Mouse (Mus musculus): ENCODE results near the gene Pnisr.

Gene Pnisr

GRCm38 (mm10) chr4:21847481-21848286, at the start of gene Pnisr:
Gene Pnisr (plus strand): TSS chr4:21847583.
- DNase-seq (ENCODE audit: low spot score in 2 of 2), result peak; percentile 97 to 98

- no peak for DNase-seq (ENCODE audit: low spot score in 2 of 2)
Observed at GRCm38 (mm10) chr4:21801013-21801412, 46.4 kb upstream of the Pnisr start.

- DNase-seq (ENCODE audit: low spot score in 2 of 2), result no peak
Observed at GRCm38 (mm10) chr4:21801620-21802019, 45.8 kb upstream of the Pnisr start.

- DNase-seq (ENCODE audit: low spot score in 2 of 2), result no peak
Observed at GRCm38 (mm10) chr4:21807204-21807603, 40.2 kb upstream of the Pnisr start.

GRCm38 (mm10) chr4:21810608-21811007, 36.8 kb upstream of the Pnisr start:
- DNase-seq (ENCODE audit: low spot score in 2 of 2), result no peak

GRCm38 (mm10) chr4:21812635-21813034, 34.7 kb upstream of the Pnisr start:
- no peak for DNase-seq (ENCODE audit: low spot score in 2 of 2)

GRCm38 (mm10) chr4:21814029-21814428, 33.4 kb upstream of the Pnisr start:
- DNase-seq (ENCODE audit: low spot score in 2 of 2), result peak; percentile 54 to 61

- no peak for DNase-seq (ENCODE audit: low spot score in 2 of 2)
Observed at GRCm38 (mm10) chr4:21826616-21827015, 20.8 kb upstream of the Pnisr start.

GRCm38 (mm10) chr4:21832844-21833243, 14.5 kb upstream of the Pnisr start:
- no peak for DNase-seq (ENCODE audit: low spot score in 2 of 2)

GRCm38 (mm10) chr4:21848287-21848630, 876 bp downstream of the Pnisr start:
- DNase-seq (ENCODE audit: low spot score in 2 of 2), result peak; percentile 92 to 94

GRCm38 (mm10) chr4:21857481-21857880, 10.1 kb downstream of the Pnisr start:
- DNase-seq (ENCODE audit: low spot score in 2 of 2), result no peak

- DNase-seq (ENCODE audit: low spot score in 2 of 2), result no peak
Observed at GRCm38 (mm10) chr4:21865226-21865625, 17.8 kb downstream of the Pnisr start.

- DNase-seq (ENCODE audit: low spot score in 2 of 2), result no peak
Observed at GRCm38 (mm10) chr4:21878776-21879175, 31.4 kb downstream of the Pnisr start.

- peak; percentile 91 to 92 for DNase-seq (ENCODE audit: low spot score in 2 of 2)
Observed at GRCm38 (mm10) chr4:21879565-21880220, 32.3 kb downstream of the Pnisr start, which contains the start of gene Coq3. Gene Coq3 (plus strand): TSS chr4:21879673.

GRCm38 (mm10) chr4:21882806-21883205, 35.4 kb downstream of the Pnisr start:
- DNase-seq (ENCODE audit: low spot score in 2 of 2), result no peak

GRCm38 (mm10) chr4:21885831-21886230, 38.4 kb downstream of the Pnisr start:
- DNase-seq (ENCODE audit: low spot score in 2 of 2), result no peak

Measured in right cerebral cortex, postnatal 10 days (tissue).